Mouse (Mus musculus): ENCODE results near the gene Stpg1.

DNA sequence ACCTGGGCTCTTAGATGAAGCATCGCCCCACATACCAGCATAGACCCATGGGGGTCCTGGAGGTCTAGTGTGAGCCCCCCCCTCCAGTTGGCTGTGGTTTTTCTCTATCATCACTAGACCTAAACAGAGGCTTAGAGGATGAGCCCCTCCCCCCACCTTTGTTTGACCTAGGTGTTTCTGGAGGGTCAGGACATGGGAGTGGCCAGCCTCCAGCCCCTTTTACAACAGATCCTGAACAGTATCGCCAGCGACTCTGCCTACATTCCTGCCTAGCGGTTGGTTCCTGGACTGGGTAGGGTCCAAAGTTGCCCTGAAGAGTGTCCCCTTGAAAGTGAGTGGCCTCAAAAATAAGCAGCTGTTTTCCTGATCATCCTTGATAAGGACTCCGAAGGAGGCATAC lies 83.9 kb downstream of the Stpg1 start:
- TF ChIP-seq CTCF (IDR thresholded peaks at IDR 0.05; ENCODE audit: borderline replicate concordance, control insufficient read depth, extremely low read depth, insufficient read depth, low read length, poor library complexity): no peak
- no peak for TF ChIP-seq POLR2A (IDR thresholded peaks at IDR 0.05; ENCODE audit: control insufficient read depth, extremely low read depth, insufficient read depth, low read length, poor library complexity)

All from thymus, adult 2 months (tissue).